Mouse (Mus musculus): ENCODE measurements around the gene Frmd7.

- no peak for TF ChIP-seq CTCF (IDR thresholded peaks at IDR 0.05; ENCODE audit: low read depth)
- TF ChIP-seq EP300 (IDR thresholded peaks at IDR 0.05; ENCODE audit: low read depth), result no peak
These were observed 12.2 kb downstream of the Frmd7 start for GRCm38 (mm10) chrX:50930309-50930708.
